Mouse (Mus musculus) megakaryocyte, embryonic 14.5 days (primary cell): ENCODE measurements around the gene Kctd20. TPM values are rescaled to one million over a fixed set of nuclear protein-coding genes. Genes with fewer than 3 reads are reported as not detected.

Experiments
- H3K27me3 ChIP-seq: replicated peaks from 2 replicates; pipeline ENCODE3; 2012; ENCODE audit warnings: inconsistent platforms
- H3K36me3 ChIP-seq: replicated peaks from 2 replicates; pipeline ENCODE3; 2012; ENCODE audit warnings: low read length, inconsistent platforms, mixed read lengths
- H3K4me1 ChIP-seq: 2 replicates; pipeline ENCODE4 v1.6.1; 2012; ENCODE audit warnings: inconsistent platforms
- H3K4me3 ChIP-seq: replicated peaks from 2 replicates; pipeline ENCODE3; 2012; ENCODE audit warnings: moderate library complexity, mild to moderate bottlenecking, inconsistent platforms
- H3K9me3 ChIP-seq: 2 replicates; pipeline ENCODE4 v1.6.1; 2012; ENCODE audit warnings: inconsistent platforms
- FLI1 ChIP-seq: IDR thresholded peaks from 2 replicates; pipeline ENCODE4 v1.6.1; 2012; ENCODE audit warnings: low read length, inconsistent platforms, mixed read lengths
- GATA1 ChIP-seq: IDR thresholded peaks from 3 replicates; pipeline ENCODE4 v1.6.1; 2012; ENCODE audit warnings: mixed read lengths, low read length, inconsistent platforms, borderline replicate concordance
- polyA plus RNA-seq: library from polyadenylated mRNA; stranded (reverse); fragments of >175 nt; gene quantifications from 2 replicates; pipeline ENCODE4 v1.2.3, GENCODE M21; 2012; ENCODE audit warnings: low replicate concordance; ENCODE audit not compliant: insufficient read depth

Kctd20 gene
- polyA plus RNA-seq, 1 experiment, result 27.8 TPM

DNA sequence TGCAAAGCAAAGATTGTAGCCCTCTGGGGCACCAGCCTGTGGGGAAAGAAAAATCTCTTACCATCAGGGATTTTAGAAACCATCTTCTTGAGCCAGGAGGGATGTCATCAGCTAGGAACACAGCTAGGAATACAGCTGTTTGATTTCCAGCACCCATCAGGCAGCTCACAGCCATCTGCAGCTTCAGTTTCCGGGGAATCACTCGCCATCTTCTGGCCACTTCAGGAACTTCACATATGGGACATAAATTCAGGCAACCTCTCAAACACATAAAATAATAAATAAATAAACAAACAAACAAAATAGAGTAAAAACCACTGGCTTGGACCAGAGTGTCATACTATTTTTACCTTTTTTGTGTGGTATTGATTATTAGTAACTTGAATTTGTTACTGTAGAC lies 63.9 kb downstream of the Kctd20 start:
- Histone ChIP-seq H3K9me3 (no peaks in the 10 kb centered on the region), H3K4me1 (peaks cover 41% of the 10 kb centered on the region), H3K36me3 (no peaks in the 10 kb centered on the region), H3K4me3 (no peak overlapping the region), H3K27me3 (no peaks in the 10 kb centered on the region)
- TF ChIP-seq FLI1 (no peak), GATA1 (no peak)

GRCm38 (mm10) chr17:29016705-29017104 lies 65.0 kb downstream of the Kctd20 start:
- Histone ChIP-seq H3K9me3 (no peaks in the 10 kb centered on the region), H3K27me3 (no peaks in the 10 kb centered on the region), H3K4me3 (no peak overlapping the region), H3K36me3 (no peaks in the 10 kb centered on the region), H3K4me1 (peaks cover 52% of the 10 kb centered on the region)
- no peak for TF ChIP-seq GATA1

DNA sequence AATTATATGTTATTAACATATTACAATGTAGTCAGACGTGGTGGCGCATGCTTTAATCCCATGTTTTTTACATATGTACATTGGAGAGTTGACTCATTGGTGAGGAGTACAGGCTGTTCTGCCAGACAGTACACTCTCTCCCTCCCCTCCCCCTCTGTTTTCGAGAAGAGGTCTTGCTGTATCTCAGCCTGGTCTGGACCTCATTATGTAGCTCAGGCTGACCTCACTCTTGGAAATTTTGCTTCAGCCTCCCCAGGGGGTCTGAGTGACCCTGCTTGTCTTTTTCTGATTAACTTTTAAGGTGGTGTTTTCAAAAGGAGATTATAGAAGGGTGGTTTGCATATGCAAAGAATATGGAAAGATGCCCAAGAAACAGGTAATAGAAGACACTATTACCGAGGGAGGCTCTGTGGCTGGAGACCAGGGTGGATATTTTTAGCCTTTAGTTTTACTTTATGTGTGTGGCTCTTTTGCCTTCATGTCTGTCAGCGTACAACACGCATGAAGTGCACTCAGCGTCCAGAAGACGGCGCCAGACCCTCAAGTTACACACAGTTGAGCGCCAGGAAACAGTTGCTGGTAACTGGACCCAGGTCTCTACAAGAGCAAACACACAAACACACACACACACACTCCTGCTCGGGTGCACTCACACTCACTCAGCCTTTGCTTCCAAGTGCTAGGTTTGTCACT lies 66.7 kb downstream of the Kctd20 start:
- no peaks in the 10 kb centered on the region for H3K27me3 ChIP-seq
- no peaks in the 10 kb centered on the region for H3K9me3 ChIP-seq
- no peaks in the 10 kb centered on the region for H3K36me3 ChIP-seq
- TF ChIP-seq GATA1 (no peak), FLI1 (no peak)
- H3K4me3 ChIP-seq, result no peak overlapping the region
- peaks cover 64% of the 10 kb centered on the region for H3K4me1 ChIP-seq

Other genes starting within 250 kb of the Kctd20 start
- not detected in 2 replicates for gene AC170998.1, start 225.9 kb upstream of the Kctd20 start, polyA plus RNA-seq
- 0.50 TPM in 1 of 2 replicates, not detected in the other for gene Mapk13, start 182.7 kb upstream of the Kctd20 start, polyA plus RNA-seq
- 8.8 and 9.5 TPM in 2 replicates for gene Brpf3, start 150.9 kb upstream of the Kctd20 start, polyA plus RNA-seq
- 0.10 TPM in 1 of 2 replicates, not detected in the other for gene Pnpla1, start 93.5 kb upstream of the Kctd20 start, polyA plus RNA-seq
- not detected in 2 replicates for gene 4930539E08Rik, start 36.6 kb upstream of the Kctd20 start, polyA plus RNA-seq
- gene Pxt1, start 8.1 kb upstream of the Kctd20 start, polyA plus RNA-seq, result not detected in 2 replicates
- gene Stk38, start 56.0 kb downstream of the Kctd20 start, polyA plus RNA-seq, result 32.2 and 64.5 TPM in 2 replicates
- 27.5 and 103 TPM in 2 replicates for gene Srsf3, start 80.7 kb downstream of the Kctd20 start, polyA plus RNA-seq
- gene Cdkn1a, start 139.0 kb downstream of the Kctd20 start, polyA plus RNA-seq, result 228 and 253 TPM in 2 replicates
- 3.4 and 22.3 TPM in 2 replicates for gene Rab44, start 162.2 kb downstream of the Kctd20 start, polyA plus RNA-seq